ENCODE assay signal across 32 mouse cellular contexts in genomic region chr10:118863611-118864010, GRCm38 (mm10). TPM values are rescaled to one million over a fixed set of nuclear protein-coding genes. Genes with fewer than 3 reads are reported as not detected.
DNase-seq lines count a peak whose midpoint lies in the region; ATAC-seq lines count a peak whose summit lies in the region.
"Had no signal": no experiment of that assay in that cellular context is flagged by ENCODE, and none has a peak within 500 bp of the region (broad histone marks: within the 10 kb centered on the region; RNA-seq: fewer than 3 reads in every experiment).

No protein-coding gene starts in this region.

- no peak overlapping the region for H3K27ac ChIP-seq in kidney, embryonic 14.5 days (ENCODE audit: low read depth, low read length)
- no peak overlapping the region for H3K27ac ChIP-seq in kidney, embryonic 16.5 days (ENCODE audit: low read length)
- H3K27ac ChIP-seq: embryonic facial prominence, embryonic 13.5 days; forebrain, embryonic 10.5 days; heart, embryonic 13.5 days; hindbrain, embryonic 15.5 days; limb, embryonic 10.5 days; limb, embryonic 15.5 days; liver, embryonic 15.5 days; midbrain, embryonic 15.5 days; neural tube, embryonic 15.5 days had no signal

- H3K36me3 ChIP-seq in kidney, embryonic 14.5 days (ENCODE audit: control insufficient read depth, insufficient read depth, low read length): peaks cover 48% of the 10 kb centered on the region
- H3K36me3 ChIP-seq in kidney, embryonic 16.5 days (ENCODE audit: insufficient read depth, low read length): peaks cover 47% of the 10 kb centered on the region

- no peak overlapping the region for H3K9ac ChIP-seq in kidney, embryonic 14.5 days (ENCODE audit: low read depth, low read length)
- H3K9ac ChIP-seq in kidney, embryonic 16.5 days (replicated peaks; ENCODE audit: low read length): no peak overlapping the region
- H3K9ac ChIP-seq: embryonic facial prominence, embryonic 13.5 days; hindbrain, embryonic 15.5 days; limb, embryonic 15.5 days; liver, embryonic 15.5 days; lung, embryonic 14.5 days; midbrain, embryonic 15.5 days; neural tube, embryonic 15.5 days had no signal

- no peak for ATAC-seq in kidney, embryonic 14.5 days (ENCODE audit: low FRiP score, low TSS enrichment)
- peak; percentile 42; the same call in 1 of the 2 replicates for ATAC-seq in kidney, embryonic 16.5 days (ENCODE audit: low FRiP score, low TSS enrichment)
- ATAC-seq: forebrain, embryonic 16.5 days; inflammation-experienced regulatory T-cells, adult 6 months; midbrain, embryonic 15.5 days had no signal

- WGBS in kidney, embryonic 14.5 days: 47% methylated on average over 8 of the region's 8 CpGs
- 39% methylated on average over 8 of the region's 8 CpGs for WGBS in kidney, embryonic 16.5 days

- H3K9me3 ChIP-seq in kidney, embryonic 14.5 days (ENCODE audit: control insufficient read depth, low read length): peaks cover 14% of the 10 kb centered on the region; the same call in 1 of the 2 replicates
- H3K9me3 ChIP-seq in kidney, embryonic 16.5 days (ENCODE audit: low read length): peaks cover 16% of the 10 kb centered on the region
- H3K9me3 ChIP-seq: liver, embryonic 15.5 days; midbrain, embryonic 15.5 days had no signal

- peak; percentile 62 for DNase-seq in kidney, adult 11 months
- peak; percentile 61 to 64 for DNase-seq in kidney, adult 8-10 months
- peak; percentile 76 to 77 for DNase-seq in kidney, postnatal 36 days
- DNase-seq in frontal cortex, adult 2 months (ENCODE audit: extremely low spot score in 1 of 2, low spot score in 1 of 2): no peak
- DNase-seq in urinary bladder, adult 2 months (ENCODE audit: low spot score): no peak
- no peak for DNase-seq in left cerebral cortex, postnatal 25 days (ENCODE audit: low spot score in 2 of 2)
- DNase-seq: adrenal gland, postnatal 25 days; B cell, adult 2 months; cerebellum, adult 11-12 months; cerebellum, adult 9-11 months; heart, adult 2 months; heart, postnatal 10 days; layer of hippocampus, postnatal 36 days; lung, embryonic 14.5 days; lung, postnatal 14 days; retina, postnatal 1 day; right cerebral cortex, postnatal 14 days; spleen, adult 18-20 months; thymus, adult 18-20 months had no signal

- H3K4me3 ChIP-seq in kidney, embryonic 14.5 days (ENCODE audit: low read length): no peak overlapping the region
- no peak overlapping the region for H3K4me3 ChIP-seq in kidney, embryonic 16.5 days (ENCODE audit: low read length)
- H3K4me3 ChIP-seq: embryonic facial prominence, embryonic 13.5 days; forebrain, embryonic 10.5 days; heart, adult 2 months; heart, embryonic 13.5 days; hindbrain, embryonic 15.5 days; limb, embryonic 10.5 days; limb, embryonic 15.5 days; liver, embryonic 15.5 days; midbrain, embryonic 15.5 days; neural tube, embryonic 15.5 days had no signal

- H3K4me2 ChIP-seq in kidney, embryonic 14.5 days (replicated peaks; ENCODE audit: low read depth, low read length): no peak overlapping the region
- H3K4me2 ChIP-seq in kidney, embryonic 16.5 days (replicated peaks; ENCODE audit: low read depth, low read length): no peak overlapping the region
- H3K4me2 ChIP-seq: embryonic facial prominence, embryonic 13.5 days; heart, embryonic 13.5 days; hindbrain, embryonic 15.5 days; limb, embryonic 15.5 days; liver, embryonic 15.5 days; lung, embryonic 14.5 days; midbrain, embryonic 15.5 days; neural tube, embryonic 15.5 days had no signal

- H3K27me3 ChIP-seq in kidney, embryonic 14.5 days (ENCODE audit: control insufficient read depth, insufficient read depth, low read length): no peaks in the 10 kb centered on the region
- no peaks in the 10 kb centered on the region for H3K27me3 ChIP-seq in kidney, embryonic 16.5 days (ENCODE audit: insufficient read depth, low read length)
- H3K27me3 ChIP-seq: embryonic facial prominence, embryonic 13.5 days; heart, embryonic 13.5 days; hindbrain, embryonic 15.5 days; limb, embryonic 15.5 days; midbrain, embryonic 15.5 days; neural tube, embryonic 15.5 days had no signal

- intact Hi-C loops in left cerebral cortex, postnatal 25 days (cut with DNase I): no loop called here

- peaks cover 19% of the 10 kb centered on the region for H3K4me1 ChIP-seq in kidney, embryonic 14.5 days (ENCODE audit: control insufficient read depth, insufficient read depth, low read length)
- peaks cover 32% of the 10 kb centered on the region for H3K4me1 ChIP-seq in kidney, embryonic 16.5 days (ENCODE audit: insufficient read depth, low read length)

RNA-seq across cellular contexts. Expression of gene Dyrk2, which starts 6.4 kb away (rescaled TPM):
- polyA plus RNA-seq in kidney, embryonic 14.5 days (2014; fragmentation: Nextera tagmentation; extraction: Ambion mirVana): 11.2 and 12.3 TPM in 2 replicates
- 7.6 and 8.4 TPM in 2 replicates for polyA plus RNA-seq in kidney, embryonic 16.5 days (2015; fragmentation: Nextera tagmentation; extraction: Ambion mirVana)
- polyA plus RNA-seq in frontal cortex, adult 2 months (2012; rRNA removed): 22.5 and 24.6 TPM in 2 replicates
- 17.8 and 22.1 TPM in 2 replicates for polyA plus RNA-seq in urinary bladder, adult 2 months (2012; rRNA removed)
- total RNA-seq in left cerebral cortex, postnatal 25 days (2021): 10 to 100 TPM; 51.0 to 55.5 TPM

Comparison
In these comparisons a context has a peak if more than half of its experiments do, and no peak if none do; other contexts are left out.
1. DNase-seq: peak in kidney, adult 11 months (single experiment), kidney, adult 8-10 months (2 of 2) and kidney, postnatal 36 days (2 of 2); none in frontal cortex, adult 2 months (0 of 2), urinary bladder, adult 2 months (single experiment) and left cerebral cortex, postnatal 25 days (0 of 2).